Mouse (Mus musculus): ENCODE measurements around the gene Kansl1.

The Kansl1 gene

DNA sequence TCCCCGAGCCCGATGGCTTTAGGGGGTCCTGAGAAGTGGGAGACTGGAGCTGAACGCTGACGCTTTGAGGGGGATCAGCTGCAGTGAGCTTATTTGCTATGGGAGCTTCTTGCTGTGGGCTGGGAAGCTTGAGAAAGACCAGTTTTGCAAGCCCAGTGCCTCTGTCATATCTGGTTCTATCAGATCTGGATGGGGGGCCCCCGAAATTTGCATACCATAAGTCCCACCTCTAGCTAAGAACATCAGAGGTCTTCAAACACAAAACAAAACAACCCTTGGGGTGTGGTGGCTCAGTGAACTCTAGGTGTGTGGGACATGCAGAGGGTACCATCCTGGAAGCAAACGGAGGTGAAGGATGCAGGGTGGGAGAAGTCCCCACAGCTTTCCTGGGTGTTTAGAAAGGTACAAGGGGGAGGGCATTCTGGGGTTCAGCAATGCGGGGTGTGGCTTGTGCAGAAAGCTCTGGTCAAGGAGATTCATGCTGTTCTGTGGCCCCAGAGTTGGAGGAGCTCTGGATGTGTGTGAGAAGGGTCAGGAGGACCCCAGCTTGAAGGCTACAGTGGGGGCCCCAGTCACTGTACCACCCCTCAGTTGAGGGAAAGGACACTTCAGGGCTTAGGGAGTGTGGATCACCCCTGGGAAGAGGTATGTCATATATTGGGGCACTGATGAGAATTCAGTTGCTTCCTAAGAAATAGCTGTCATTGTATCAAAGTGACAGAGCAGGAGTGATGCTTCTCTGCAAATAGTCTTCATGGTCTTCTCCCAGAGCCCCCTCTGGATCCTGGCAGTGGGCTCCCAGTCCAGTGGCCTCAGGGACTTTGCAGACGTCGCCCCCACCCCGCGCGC, 159.1 kb downstream of the Kansl1 start:
- no peak for DNase-seq (ENCODE audit: extremely low spot score)

DNA sequence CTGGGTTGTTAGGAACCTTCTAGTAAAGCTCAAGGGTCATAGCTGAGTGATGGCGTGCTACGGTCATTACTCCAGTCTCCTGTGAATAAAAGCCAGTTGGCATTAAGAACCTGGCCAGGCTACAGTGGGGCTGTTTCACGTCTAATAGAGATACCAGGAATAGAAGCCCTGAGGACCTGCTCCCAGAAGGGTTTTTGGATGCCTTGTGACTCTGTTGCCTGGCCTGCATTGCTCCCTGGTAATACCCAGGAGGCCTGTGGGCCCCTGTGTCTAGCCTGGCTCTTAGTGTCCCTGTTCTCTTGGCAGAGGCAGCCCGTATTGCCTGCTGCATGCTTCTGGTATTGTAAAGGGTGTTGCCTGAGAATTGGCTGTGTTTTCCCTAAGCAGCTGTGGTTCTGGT, 161.5 kb downstream of the Kansl1 start:
- no peak for DNase-seq (ENCODE audit: extremely low spot score)

GRCm38 (mm10) chr11:104306483-104306882, 162.2 kb downstream of the Kansl1 start:
- no peak for DNase-seq (ENCODE audit: extremely low spot score)

DNA sequence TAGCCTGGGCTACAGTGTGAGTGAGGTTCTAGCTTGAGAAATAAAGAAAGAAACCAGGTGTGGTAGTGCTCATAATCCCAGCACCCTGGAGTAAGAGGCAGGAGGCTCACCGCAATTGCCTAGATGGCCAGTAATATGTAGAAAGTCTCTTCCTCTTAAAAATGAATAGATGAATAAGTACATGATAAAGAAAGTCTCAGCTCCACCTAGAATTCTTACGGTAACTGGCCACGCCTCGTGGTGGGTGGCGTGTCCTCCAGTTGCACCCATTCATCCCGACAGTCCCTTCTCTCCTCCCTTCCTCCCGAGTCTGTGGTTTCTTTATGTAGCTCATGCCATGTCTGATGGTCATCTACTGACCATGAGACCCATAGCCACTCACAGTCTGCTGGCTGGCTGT, 162.9 kb downstream of the Kansl1 start:
- DNase-seq (ENCODE audit: extremely low spot score) = no peak

GRCm38 (mm10) chr11:104303088-104303960, 165.3 kb downstream of the Kansl1 start:
- DNase-seq (ENCODE audit: extremely low spot score) = no peak

DNA sequence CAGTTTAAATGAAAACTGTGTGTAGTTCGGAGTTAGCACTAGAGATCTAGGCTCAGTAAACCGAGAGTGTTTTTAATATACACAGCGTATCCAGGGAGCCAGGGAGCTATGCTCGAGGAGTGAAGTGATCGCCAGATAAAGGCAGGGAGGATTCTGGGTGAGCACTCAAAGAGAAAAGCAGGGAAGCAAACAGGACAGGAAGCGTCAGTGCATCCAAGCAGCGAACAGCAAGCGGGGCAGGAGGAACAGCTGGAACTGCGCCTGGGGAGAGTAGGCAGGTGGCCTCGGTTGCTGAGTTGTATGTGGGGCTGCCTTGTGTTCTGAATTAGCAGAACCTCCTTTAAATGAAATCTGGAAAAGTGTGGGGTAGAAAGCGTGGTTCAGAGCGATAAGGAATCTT, 166.0 kb downstream of the Kansl1 start:
- DNase-seq (ENCODE audit: extremely low spot score) = no peak

DNA sequence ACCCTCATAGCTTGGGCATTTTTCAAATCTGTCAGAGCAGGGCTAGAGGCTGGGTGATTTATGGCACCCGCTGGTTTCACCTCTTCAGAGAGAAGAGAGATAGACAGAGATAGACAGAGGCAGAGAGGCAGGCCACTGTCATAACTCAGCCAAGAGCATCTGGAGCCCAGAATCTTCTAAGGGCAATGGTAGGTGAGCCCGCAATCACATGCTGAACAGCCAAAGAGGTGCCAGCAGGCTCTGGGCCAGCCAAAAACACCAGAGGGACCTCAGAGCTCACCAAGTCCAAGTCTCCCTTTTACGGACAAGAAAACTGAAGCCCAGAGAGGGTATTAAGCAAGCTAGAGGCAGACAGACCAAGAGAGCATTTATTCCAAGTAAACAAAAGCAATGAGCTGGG, 171.0 kb downstream of the Kansl1 start:
- DNase-seq (ENCODE audit: extremely low spot score) = no peak

- no peak for DNase-seq (ENCODE audit: extremely low spot score)
Observed at GRCm38 (mm10) chr11:104295656-104296055, 173.0 kb downstream of the Kansl1 start.

DNA sequence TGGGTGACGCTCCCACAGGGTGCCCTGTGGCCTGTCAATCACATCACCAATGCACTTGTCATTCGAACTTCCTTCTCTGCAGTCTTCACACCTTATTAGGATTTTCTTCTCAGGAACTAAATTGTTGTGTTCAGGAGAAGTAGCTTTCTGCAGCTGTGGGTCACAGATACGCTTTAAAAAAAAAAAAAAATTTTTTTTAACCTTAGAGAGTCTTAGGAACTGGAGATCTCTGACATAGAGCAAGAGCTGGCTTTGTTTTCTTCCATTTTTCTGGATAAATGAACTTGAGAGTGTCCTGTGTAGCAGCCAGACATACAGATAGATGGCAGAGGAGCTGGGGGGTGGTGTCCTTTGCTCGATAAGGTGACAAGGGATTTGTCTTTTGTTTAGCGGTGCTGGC, 173.5 kb downstream of the Kansl1 start:
- no peak for DNase-seq (ENCODE audit: extremely low spot score)

DNA sequence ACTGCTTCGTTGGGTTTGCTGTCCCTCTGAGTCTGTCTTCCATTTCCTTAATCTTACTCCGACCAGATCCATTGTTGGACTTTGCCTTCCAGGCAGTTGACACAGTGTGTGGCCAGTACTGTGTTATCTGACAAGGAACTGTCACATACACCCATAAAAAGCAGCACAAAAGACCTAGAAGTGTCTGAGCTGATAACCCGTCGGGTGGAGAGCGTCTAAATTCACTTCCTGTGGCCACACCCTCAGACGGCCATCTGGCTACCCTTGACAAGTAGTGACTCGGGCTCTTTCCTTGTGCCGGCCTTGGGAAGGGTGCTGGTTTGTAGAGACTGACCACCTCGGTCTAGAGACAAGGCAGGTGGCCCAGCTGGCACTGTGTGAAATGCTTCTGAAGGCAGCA, 175.4 kb downstream of the Kansl1 start:
- no peak for DNase-seq (ENCODE audit: extremely low spot score)

DNA sequence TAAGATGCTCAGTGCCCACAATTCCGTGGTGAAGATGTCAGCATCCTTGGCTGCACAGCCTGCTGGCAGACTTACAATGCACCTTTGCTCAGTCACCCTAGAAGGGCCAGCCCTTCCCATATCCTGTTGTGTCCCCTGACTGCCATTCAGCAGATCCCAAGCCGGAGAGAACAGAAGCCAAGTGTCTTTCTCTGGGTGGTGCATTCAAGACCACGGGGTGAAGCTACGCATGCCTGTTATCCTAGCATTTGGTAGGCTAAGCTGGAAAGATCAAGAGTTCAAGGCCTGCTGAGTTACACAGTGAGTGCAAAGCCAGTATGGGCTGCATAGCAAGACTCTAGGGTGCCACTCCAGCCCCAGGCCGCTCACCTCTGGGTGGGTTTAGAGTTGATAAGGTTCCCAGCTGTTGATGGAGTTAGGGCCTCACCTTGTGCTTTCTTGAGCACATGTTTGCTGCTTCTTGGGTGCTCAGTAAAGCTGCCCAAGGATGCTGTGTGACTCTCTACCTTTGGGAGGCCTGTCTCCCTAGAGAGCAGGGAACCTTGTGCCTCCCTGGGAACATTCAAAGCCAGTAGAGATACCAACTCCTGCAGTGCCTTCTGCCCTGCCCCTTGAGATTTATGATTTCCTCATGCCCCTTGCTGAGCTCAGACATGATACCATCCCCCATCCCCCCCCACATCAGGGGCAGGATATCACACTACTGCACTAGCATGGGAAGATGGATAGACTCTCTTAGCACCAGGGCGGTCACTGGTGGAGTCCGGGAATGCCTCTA, 176.0 kb downstream of the Kansl1 start:
- no peak for DNase-seq (ENCODE audit: extremely low spot score)

GRCm38 (mm10) chr11:104289199-104290031, 179.2 kb downstream of the Kansl1 start:
- DNase-seq (ENCODE audit: extremely low spot score) = peak; percentile 86

- peak; percentile 18 for DNase-seq (ENCODE audit: extremely low spot score)
Observed at GRCm38 (mm10) chr11:104288835-104289198, 179.8 kb downstream of the Kansl1 start.

- no peak for DNase-seq (ENCODE audit: extremely low spot score)
Observed at GRCm38 (mm10) chr11:104287113-104287512, 181.5 kb downstream of the Kansl1 start.

All from embryo, embryonic 9.5 days (tissue).